Mouse (Mus musculus): Measurements from ENCODE around the gene Neu3.
"Not testable (repeated sequence)": the region's sequence is repeated elsewhere in the genome, so short reads cannot be mapped to it uniquely, and the experiment has no call there.

The Neu3 gene

DNA sequence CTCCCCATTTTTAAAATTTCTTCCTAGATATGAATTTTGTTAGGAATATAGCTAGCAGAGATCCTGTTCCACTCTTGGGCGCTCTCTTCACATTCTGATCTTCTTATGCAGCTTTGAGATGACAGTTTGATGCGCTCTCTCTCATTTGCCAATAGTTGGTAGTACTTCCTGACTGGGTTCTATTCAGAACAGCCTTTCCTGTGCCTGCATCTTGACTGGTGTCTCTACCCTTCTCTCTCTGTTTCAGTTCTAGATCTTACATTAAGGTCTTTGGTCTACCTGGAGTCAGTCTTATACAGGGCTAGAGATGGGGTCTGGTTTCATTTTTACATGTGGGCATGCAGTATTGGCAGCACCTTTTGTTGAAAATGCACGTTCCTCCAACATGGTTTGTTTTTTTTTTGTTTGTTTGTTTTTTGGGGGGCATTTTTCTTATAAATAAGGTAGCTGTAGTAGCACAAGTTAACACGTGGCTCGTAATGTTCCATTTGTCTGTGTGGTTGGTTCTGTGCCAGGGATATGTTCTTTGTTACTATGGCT, 6.2 kb upstream of the Neu3 start:
- no peak for DNase-seq (ENCODE audit: low read depth in 2 of 2, low spot score in 2 of 2)

- DNase-seq (ENCODE audit: low read depth in 2 of 2, low spot score in 2 of 2) = no peak
Observed at GRCm38 (mm10) chr7:99833846-99834222, 5.6 kb upstream of the Neu3 start.

- DNase-seq (ENCODE audit: low read depth in 2 of 2, low spot score in 2 of 2) = no peak
Observed at GRCm38 (mm10) chr7:99833115-99833845, 5.1 kb upstream of the Neu3 start.

DNA sequence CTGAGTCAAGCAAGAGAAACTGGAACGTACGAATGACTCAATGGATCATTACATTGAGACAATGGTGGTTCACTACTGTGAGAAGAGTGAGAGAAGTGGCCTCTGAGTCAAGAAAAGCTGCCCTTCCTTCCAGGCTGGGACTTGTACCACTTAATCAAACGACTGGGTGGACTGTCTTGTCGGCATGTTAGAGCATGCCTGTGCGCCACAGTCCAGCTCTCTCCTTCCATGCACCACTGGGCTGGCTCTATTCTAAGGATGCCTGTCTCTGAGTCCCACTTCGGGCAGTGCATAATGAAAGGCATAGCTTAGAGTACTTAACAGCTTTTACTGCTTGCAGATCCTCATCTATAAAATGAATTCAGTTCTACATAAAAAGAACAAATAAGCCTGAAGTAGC, 2.1 kb downstream of the Neu3 start:
- DNase-seq (ENCODE audit: low read depth in 2 of 2, low spot score in 2 of 2) = no peak

DNA sequence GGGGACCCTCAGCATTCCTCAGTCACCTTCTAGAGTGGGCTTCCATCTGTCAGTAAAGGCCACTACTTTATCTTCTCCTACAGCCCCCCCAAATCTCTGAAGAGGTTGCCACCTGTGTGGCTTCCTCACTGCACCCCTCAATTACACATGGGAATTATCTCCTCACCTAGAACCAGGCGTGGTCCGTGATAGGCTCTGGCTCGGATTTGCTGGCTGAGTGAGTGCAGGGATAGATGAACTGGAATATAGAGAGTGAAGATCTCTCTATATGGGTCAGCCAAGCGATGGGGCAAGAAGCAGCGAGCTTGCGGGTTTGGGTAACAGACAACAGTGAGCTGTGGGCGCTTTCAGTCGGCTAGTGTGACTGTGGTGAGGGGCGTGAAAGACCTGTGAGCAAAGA, 2.7 kb downstream of the Neu3 start:
- DNase-seq (ENCODE audit: low read depth in 2 of 2, low spot score in 2 of 2) = no peak

DNA sequence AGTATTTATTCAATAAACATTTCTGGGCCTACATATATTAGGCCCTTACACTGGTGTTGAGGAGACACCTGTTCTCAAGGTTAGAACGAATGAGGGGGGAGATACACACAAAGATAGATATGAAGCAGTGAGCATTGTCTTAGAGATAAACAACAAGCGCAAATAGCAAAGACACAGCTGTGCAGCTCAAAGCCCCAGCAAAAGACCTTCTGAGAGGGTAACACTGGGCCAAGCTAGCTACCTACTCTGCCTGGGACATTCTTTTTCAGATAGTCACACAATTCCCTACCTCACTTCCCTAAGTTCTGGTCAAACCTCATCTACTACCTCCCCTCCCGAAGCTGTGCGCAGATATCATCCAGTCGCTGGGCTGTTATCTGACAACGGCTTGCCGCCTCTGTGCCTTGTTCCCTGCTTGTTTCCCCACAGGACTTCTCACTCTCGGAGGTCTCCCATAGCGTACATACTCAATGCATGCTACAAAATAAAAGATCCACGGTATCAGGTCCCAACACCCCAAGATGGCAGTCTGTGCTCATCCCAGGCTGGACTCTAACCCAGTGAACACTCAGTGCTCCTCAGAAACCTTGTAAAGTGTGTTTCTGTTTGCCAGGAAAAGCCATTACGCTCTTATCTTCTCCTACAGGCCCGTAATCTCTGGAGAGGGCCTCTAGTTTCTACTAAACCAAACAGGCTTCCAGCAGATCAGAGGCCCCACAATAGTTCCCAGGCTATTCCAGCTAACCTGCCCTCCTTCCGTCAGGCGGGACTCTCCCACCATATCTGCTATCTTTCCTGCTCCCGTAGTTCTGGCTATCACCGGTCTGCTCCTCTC, 3.4 kb downstream of the Neu3 start:
- no peak for DNase-seq (ENCODE audit: low read depth in 2 of 2, low spot score in 2 of 2)

DNA sequence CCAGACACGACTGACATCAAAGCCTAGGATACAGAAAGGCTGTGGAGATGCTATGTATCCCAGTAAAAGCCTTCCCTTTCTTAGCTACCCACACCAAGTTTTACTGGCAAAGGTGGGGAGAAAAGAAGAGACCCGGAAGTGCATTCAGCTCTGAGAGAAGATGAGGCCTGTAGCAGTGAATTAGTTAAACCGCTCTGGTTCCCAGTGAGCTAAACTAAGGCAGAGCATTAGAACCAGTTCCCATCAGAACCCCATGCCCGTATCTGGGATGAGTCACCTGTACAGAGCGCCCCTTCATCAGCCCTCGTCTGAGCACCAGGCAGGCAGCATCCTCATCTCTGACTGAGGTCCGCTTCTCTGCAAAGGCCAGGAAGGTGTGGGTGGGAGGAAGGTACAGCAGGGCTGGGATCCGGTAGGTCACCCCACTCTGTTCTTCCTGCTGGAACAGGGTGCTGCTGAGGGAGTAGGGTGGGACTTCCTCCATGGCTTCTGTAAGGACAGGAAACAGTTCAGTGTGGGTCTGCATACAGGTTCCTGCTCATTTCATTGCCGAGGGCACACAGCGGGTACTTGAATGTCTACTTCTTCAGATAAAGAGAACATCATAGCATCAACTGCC, 5.1 kb downstream of the Neu3 start:
- DNase-seq (ENCODE audit: low read depth in 2 of 2, low spot score in 2 of 2) = no peak

GRCm38 (mm10) chr7:99822426-99822825, 5.8 kb downstream of the Neu3 start:
- no peak for DNase-seq (ENCODE audit: low read depth in 2 of 2, low spot score in 2 of 2)

GRCm38 (mm10) chr7:99821953-99822352, 6.3 kb downstream of the Neu3 start:
- no peak for DNase-seq (ENCODE audit: low read depth in 2 of 2, low spot score in 2 of 2)

- DNase-seq (ENCODE audit: low read depth in 2 of 2, low spot score in 2 of 2) = peak in 1 of 2 experiments; percentile 37
Observed at GRCm38 (mm10) chr7:99818181-99818725, 10.0 kb downstream of the Neu3 start.

GRCm38 (mm10) chr7:99813394-99813793, 14.8 kb downstream of the Neu3 start:
- DNase-seq (ENCODE audit: low read depth in 2 of 2, low spot score in 2 of 2) = peak; percentile 47 to 64

DNA sequence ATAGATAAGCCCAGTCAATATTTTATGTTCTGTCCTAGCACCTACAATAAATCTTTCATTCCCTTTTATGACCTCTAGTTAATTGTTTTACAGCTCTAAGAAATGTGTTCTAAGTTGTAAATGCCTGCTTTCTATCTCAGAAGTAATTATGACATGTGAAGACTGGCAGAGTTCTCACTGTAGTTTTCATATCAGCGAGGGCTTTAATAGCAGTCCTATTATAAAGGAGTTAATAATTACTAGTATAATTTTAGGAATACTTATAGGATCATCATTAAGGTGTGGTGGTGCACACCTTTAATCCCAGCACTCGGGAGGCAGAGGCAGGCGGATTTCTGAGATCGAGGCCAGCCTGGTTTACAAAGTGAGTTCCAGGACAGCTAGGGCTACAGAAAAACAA, 16.6 kb downstream of the Neu3 start:
- no peak for DNase-seq (ENCODE audit: low read depth in 2 of 2, low spot score in 2 of 2)

DNA sequence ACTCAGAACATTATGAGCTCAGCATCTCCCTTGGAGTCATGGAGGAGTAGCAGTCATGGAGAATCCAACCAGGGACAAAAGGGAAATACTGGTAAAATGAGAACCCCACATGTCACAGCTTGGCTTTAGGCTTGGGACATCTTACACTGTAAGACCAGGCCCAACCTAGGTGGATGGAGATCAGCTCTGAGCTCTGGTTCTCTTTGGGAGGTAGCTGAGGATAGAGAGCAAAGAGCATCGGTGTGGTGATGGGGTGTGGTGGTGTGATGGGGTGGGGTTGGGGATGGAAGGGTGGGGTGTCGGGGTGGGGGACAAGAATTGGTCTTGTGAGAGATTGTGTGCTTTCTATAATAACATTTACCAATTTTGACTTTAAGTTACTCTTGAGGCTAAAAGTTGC, 17.4 kb downstream of the Neu3 start:
- DNase-seq (ENCODE audit: low read depth in 2 of 2, low spot score in 2 of 2) = no peak

DNA sequence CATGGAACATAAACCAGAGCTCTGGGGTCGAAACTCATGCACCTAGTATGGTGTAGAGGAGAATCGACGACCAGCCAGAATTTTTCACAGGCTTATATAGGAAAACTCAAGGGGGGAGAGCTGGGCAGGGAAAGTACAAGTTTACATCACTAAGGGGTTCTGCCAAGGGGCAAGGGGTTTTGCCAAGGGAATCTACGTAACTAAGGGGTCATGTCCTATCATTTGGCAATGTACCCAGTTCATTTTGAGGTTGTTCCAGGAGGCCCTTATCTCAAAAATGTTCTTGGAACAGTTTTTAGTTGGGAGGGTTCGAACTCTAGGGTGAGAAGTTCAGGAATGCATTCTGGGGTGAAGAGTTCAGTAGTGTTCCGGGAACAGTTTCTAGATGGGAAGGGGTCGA, 21.2 kb downstream of the Neu3 start:
- not testable (repeated sequence) for DNase-seq (ENCODE audit: low read depth in 2 of 2, low spot score in 2 of 2)

- no peak for DNase-seq (ENCODE audit: low read depth in 2 of 2, low spot score in 2 of 2)
Observed at GRCm38 (mm10) chr7:99805340-99805739, 22.9 kb downstream of the Neu3 start.

GRCm38 (mm10) chr7:99804033-99804432, 24.2 kb downstream of the Neu3 start:
- DNase-seq (ENCODE audit: low read depth in 2 of 2, low spot score in 2 of 2) = not testable (repeated sequence)

- no peak for DNase-seq (ENCODE audit: low read depth in 2 of 2, low spot score in 2 of 2)
Observed at GRCm38 (mm10) chr7:99803535-99803934, 24.7 kb downstream of the Neu3 start.

GRCm38 (mm10) chr7:99799118-99799517, 29.1 kb downstream of the Neu3 start:
- no peak for DNase-seq (ENCODE audit: low read depth in 2 of 2, low spot score in 2 of 2)

- peak; percentile 59 to 74 for DNase-seq (ENCODE audit: low read depth in 2 of 2, low spot score in 2 of 2)
Observed at GRCm38 (mm10) chr7:99797911-99798647, 30.1 kb downstream of the Neu3 start.

GRCm38 (mm10) chr7:99797261-99797660, 31.0 kb downstream of the Neu3 start:
- no peak for DNase-seq (ENCODE audit: low read depth in 2 of 2, low spot score in 2 of 2)

DNA sequence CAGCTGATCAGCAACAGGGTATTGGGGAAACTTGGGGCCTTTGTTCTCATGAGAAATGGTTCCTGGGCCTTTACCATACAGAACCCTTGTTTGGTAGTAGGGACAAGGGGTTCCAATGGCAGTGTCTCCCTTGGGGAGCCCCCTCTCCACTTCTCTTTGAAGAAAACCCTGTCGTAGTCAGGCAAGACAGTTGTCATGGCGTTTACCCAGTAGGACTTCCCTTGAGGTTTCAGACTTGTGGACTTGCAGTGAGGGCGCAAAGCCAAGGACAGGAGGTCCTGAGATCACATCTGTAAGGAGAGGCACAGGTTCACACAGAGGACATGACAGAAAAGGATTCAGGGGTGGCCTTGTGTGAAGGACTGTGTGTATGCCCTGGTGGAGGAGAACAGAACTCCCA, 31.7 kb downstream of the Neu3 start:
- no peak for DNase-seq (ENCODE audit: low read depth in 2 of 2, low spot score in 2 of 2)
